Mouse (Mus musculus) cerebellum, adult 9-11 months (tissue): Measurements from ENCODE around the gene Helz2.
"Not testable (repeated sequence)": the region's sequence is repeated elsewhere in the genome, so short reads cannot be mapped to it uniquely, and the experiment has no call there.

Experiments
- DNase-seq: peaks from one replicate; pipeline ENCODE4 v3.0.0; 2022

The Helz2 gene

GRCm38 (mm10) chr2:181191385-181191784 is 50.4 kb downstream of the Helz2 start:
- not testable (repeated sequence) for DNase-seq

GRCm38 (mm10) chr2:181189321-181189720 is 52.5 kb downstream of the Helz2 start:
- no peak for DNase-seq

- peak; percentile 22 for DNase-seq
Observed at GRCm38 (mm10) chr2:181188681-181189080, 53.1 kb downstream of the Helz2 start.

GRCm38 (mm10) chr2:181187121-181188000 is 54.5 kb downstream of the Helz2 start, which contains the start of gene Ppdpf:
Ppdpf (plus strand) TSS chr2:181187247.
- DNase-seq = peak; percentile 89

- peak; percentile 89 for DNase-seq
Observed at GRCm38 (mm10) chr2:181186635-181187034, 55.2 kb downstream of the Helz2 start.

- DNase-seq = no peak
Observed at GRCm38 (mm10) chr2:181180898-181181297, 60.9 kb downstream of the Helz2 start.

GRCm38 (mm10) chr2:181178471-181178870 is 63.4 kb downstream of the Helz2 start:
- DNase-seq = no peak

GRCm38 (mm10) chr2:181178015-181178414 is 63.8 kb downstream of the Helz2 start:
- DNase-seq = no peak
